In the genomic region with DNA sequence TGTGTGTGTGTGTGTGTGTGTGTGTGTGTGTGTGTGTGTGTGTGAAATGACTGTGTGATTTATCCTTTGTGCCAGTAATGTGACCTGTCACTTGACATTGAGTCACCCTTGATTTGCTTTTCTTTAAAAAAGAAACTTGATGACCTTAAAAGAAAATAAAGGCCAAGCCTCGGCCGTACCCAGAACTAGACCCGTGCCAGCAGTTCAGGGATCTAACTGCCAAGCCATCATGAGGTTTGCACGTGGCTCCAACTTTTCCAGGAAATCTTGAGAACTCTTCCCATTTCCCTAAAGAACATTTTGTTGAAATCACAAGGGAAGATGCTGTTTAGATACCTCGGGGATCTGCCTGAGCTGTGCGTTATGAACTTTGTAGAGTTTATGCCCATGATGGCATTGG, we compare ENCODE assay signal across 23 mouse cellular contexts. TPM values are rescaled to one million over a fixed set of nuclear protein-coding genes. Genes with fewer than 3 reads are reported as not detected.
DNase-seq lines count a peak whose midpoint lies in the region; ATAC-seq and TF ChIP-seq lines count a peak whose summit lies in the region.
"Had no signal": no experiment of that assay in that cellular context is flagged by ENCODE, and none has a peak within 500 bp of the region (broad histone marks: within the 10 kb centered on the region; RNA-seq: fewer than 3 reads in every experiment).

No protein-coding gene starts in this region.

- no peak overlapping the region for H3K9ac ChIP-seq in heart, adult 2 months (ENCODE audit: low read depth, low read length)
- no peak overlapping the region for H3K9ac ChIP-seq in midbrain, embryonic 11.5 days (ENCODE audit: low read length)
- no peak overlapping the region for H3K9ac ChIP-seq in midbrain, postnatal 0 days (replicated peaks; ENCODE audit: low read length, poor library complexity, severe bottlenecking)
- H3K9ac ChIP-seq: forebrain, embryonic 13.5 days; hindbrain, embryonic 12.5 days; hindbrain, embryonic 15.5 days had no signal

- H3K36me3 ChIP-seq in heart, adult 2 months (ENCODE audit: control insufficient read depth, insufficient read depth, low read length): peaks cover 3% of the 10 kb centered on the region; the same call in 1 of the 2 replicates
- no peaks in the 10 kb centered on the region for H3K36me3 ChIP-seq in midbrain, embryonic 11.5 days (ENCODE audit: control insufficient read depth, insufficient read depth, low read length)
- H3K36me3 ChIP-seq in midbrain, postnatal 0 days (ENCODE audit: insufficient read depth, low read length): no peaks in the 10 kb centered on the region
- H3K36me3 ChIP-seq: forebrain, embryonic 10.5 days; G1E; hindbrain, embryonic 12.5 days; hindbrain, embryonic 15.5 days had no signal

- 39% methylated on average over 6 of the region's 6 CpGs for WGBS in heart, adult 2 months
- WGBS in midbrain, embryonic 11.5 days: 88% methylated on average over 6 of the region's 6 CpGs
- WGBS in midbrain, postnatal 0 days: 82% methylated on average over 6 of the region's 6 CpGs

- no peaks in the 10 kb centered on the region for H3K9me3 ChIP-seq in midbrain, embryonic 11.5 days (ENCODE audit: control insufficient read depth, low read length)
- no peaks in the 10 kb centered on the region for H3K9me3 ChIP-seq in midbrain, postnatal 0 days (ENCODE audit: low read length)
- H3K9me3 ChIP-seq: forebrain, embryonic 10.5 days; forebrain, embryonic 13.5 days; G1E; hindbrain, embryonic 12.5 days; hindbrain, embryonic 15.5 days had no signal

- H3K79me2 ChIP-seq in heart, adult 2 months (replicated peaks; ENCODE audit: control insufficient read depth, insufficient read depth, low read length): no peaks in the 10 kb centered on the region; the same call in 1 of the 2 replicates

- TF ChIP-seq CTCF in heart, adult 2 months (IDR thresholded peaks at IDR 0.05): no peak
- TF ChIP-seq CTCF in midbrain, postnatal 0 days (IDR thresholded peaks at IDR 0.05): no peak

- no peak for TF ChIP-seq POLR2A in heart, adult 2 months (IDR thresholded peaks at IDR 0.05; ENCODE audit: insufficient read depth, low read depth, low read length)

- H3K4me2 ChIP-seq in midbrain, embryonic 11.5 days: no peak overlapping the region
- no peak overlapping the region for H3K4me2 ChIP-seq in midbrain, postnatal 0 days (ENCODE audit: low read depth, low read length, poor library complexity, severe bottlenecking)
- H3K4me2 ChIP-seq: forebrain, embryonic 13.5 days; heart, embryonic 11.5 days; hindbrain, embryonic 12.5 days; hindbrain, embryonic 15.5 days had no signal

- peaks cover 5% of the 10 kb centered on the region for H3K4me1 ChIP-seq in heart, adult 2 months (ENCODE audit: control insufficient read depth, insufficient read depth, low read length)
- H3K4me1 ChIP-seq in midbrain, embryonic 11.5 days (ENCODE audit: control insufficient read depth, insufficient read depth, low read length): no peaks in the 10 kb centered on the region
- H3K4me1 ChIP-seq in midbrain, postnatal 0 days (ENCODE audit: insufficient read depth, low read length): no peaks in the 10 kb centered on the region
- H3K4me1 ChIP-seq: forebrain, embryonic 13.5 days; hindbrain, embryonic 12.5 days; hindbrain, embryonic 15.5 days had no signal

- intact Hi-C loops in heart, adult 2 months (cut with DNase I): no loop called here

- TF ChIP-seq EP300 in heart, adult 2 months (IDR thresholded peaks at IDR 0.05; ENCODE audit: insufficient read depth, low read depth, low read length): no peak

- H3K27ac ChIP-seq in heart, adult 2 months: peak overlapping the region; percentile 23; the same call in 1 of the 2 replicates
- H3K27ac ChIP-seq in midbrain, embryonic 11.5 days (ENCODE audit: low read depth, low read length): no peak overlapping the region
- H3K27ac ChIP-seq in midbrain, postnatal 0 days (ENCODE audit: low read depth, low read length): no peak overlapping the region
- H3K27ac ChIP-seq: forebrain, embryonic 10.5 days; forebrain, embryonic 13.5 days; hindbrain, embryonic 12.5 days; hindbrain, embryonic 15.5 days had no signal

- H3K4me3 ChIP-seq in heart, adult 2 months: no peak overlapping the region
- H3K4me3 ChIP-seq in midbrain, embryonic 11.5 days (ENCODE audit: low read depth, low read length): no peak overlapping the region
- H3K4me3 ChIP-seq in midbrain, postnatal 0 days (ENCODE audit: low read depth, low read length): no peak overlapping the region
- H3K4me3 ChIP-seq: forebrain, embryonic 10.5 days; forebrain, embryonic 13.5 days; hindbrain, embryonic 12.5 days; hindbrain, embryonic 15.5 days had no signal

- no peaks in the 10 kb centered on the region for H3K27me3 ChIP-seq in heart, adult 2 months (ENCODE audit: control insufficient read depth, insufficient read depth, low read length)
- no peaks in the 10 kb centered on the region for H3K27me3 ChIP-seq in midbrain, embryonic 11.5 days (ENCODE audit: control insufficient read depth, insufficient read depth, low read length)
- H3K27me3 ChIP-seq in midbrain, postnatal 0 days (ENCODE audit: insufficient read depth, low read length): no peaks in the 10 kb centered on the region
- H3K27me3 ChIP-seq: CH12.LX; forebrain, embryonic 13.5 days; hindbrain, embryonic 12.5 days; hindbrain, embryonic 15.5 days; Patski had no signal

- peak; percentile 63 for DNase-seq in adrenal gland, postnatal 10 days
- no peak for DNase-seq in adrenal gland, adult 8-10 months
- DNase-seq in heart, adult 2 months: peak in 1 of 2 experiments; percentile 6
- no peak for DNase-seq in heart, adult 8-10 months (ENCODE audit: low spot score)
- DNase-seq in midbrain, embryonic 11.5 days (ENCODE audit: low spot score, missing footprints): peak; percentile 69
- DNase-seq in midbrain, postnatal 0 days (ENCODE audit: low spot score): no peak
- no peak for DNase-seq in c-Kit-positive CD71-positive TER-119-positive erythroid progenitor cells, embryonic 14.5 days (ENCODE audit: low spot score)
- DNase-seq: B cell, adult 2 months; cerebellum, adult 18-20 months; cerebellum, adult 9-10 months; cerebellum, postnatal 14 days; gastrocnemius, postnatal 25 days; heart, adult 18-20 months had no signal

- ATAC-seq in midbrain, embryonic 11.5 days (ENCODE audit: low FRiP score): no peak
- ATAC-seq in midbrain, postnatal 0 days (ENCODE audit: low FRiP score): no peak
- ATAC-seq: forebrain, embryonic 13.5 days; forebrain, embryonic 16.5 days; intestine, postnatal 0 days; Patski had no signal

RNA-seq across cellular contexts. Expression of a gene that starts 15.1 kb away (rescaled TPM):
- 100 to 1,000 TPM; 113 to 138 TPM for total RNA-seq in adrenal gland, postnatal 10 days (2021)
- total RNA-seq in adrenal gland, adult 8-10 months (2022): 10 to 100 TPM; 68.9 to 85.3 (median 72.7) TPM
- 100 to 1,000 TPM; 205 to 251 TPM for total RNA-seq in heart, adult 2 months (2021)
- polyA plus RNA-seq in heart, adult 2 months (2012; rRNA removed): 105 and 141 TPM in 2 replicates
- total RNA-seq in heart, adult 8-10 months (2022): 100 to 1,000 TPM; 231 to 252 (median 245) TPM
- 1.6 and 1.7 TPM in 2 replicates for polyA plus RNA-seq in midbrain, embryonic 11.5 days (2014; fragmentation: Nextera tagmentation; extraction: Ambion mirVana)
- total RNA-seq in midbrain, postnatal 0 days (2014; rRNA removed): 2.0 and 2.7 TPM in 2 replicates
- 5.6 and 6.5 TPM in 2 replicates for polyA plus RNA-seq in midbrain, postnatal 0 days (2015; fragmentation: Nextera tagmentation; extraction: Ambion mirVana)

RNA-seq across cellular contexts. Expression of a gene that starts 31.2 kb away (rescaled TPM):
- total RNA-seq in adrenal gland, postnatal 10 days (2021): 10 to 100 TPM; 11.4 to 13.3 TPM
- 1 to 10 TPM; 2.4 to 3.1 (median 2.8) TPM for total RNA-seq in adrenal gland, adult 8-10 months (2022)
- total RNA-seq in heart, adult 2 months (2021): 10 to 100 TPM; 27.1 to 32.1 TPM
- 24.4 and 28.3 TPM in 2 replicates for polyA plus RNA-seq in heart, adult 2 months (2012; rRNA removed)
- total RNA-seq in heart, adult 8-10 months (2022): 10 to 100 TPM; 21.5 to 30.1 (median 24.2) TPM
- 30.0 and 35.1 TPM in 2 replicates for polyA plus RNA-seq in midbrain, embryonic 11.5 days (2014; fragmentation: Nextera tagmentation; extraction: Ambion mirVana)
- 7.9 and 9.4 TPM in 2 replicates for total RNA-seq in midbrain, postnatal 0 days (2014; rRNA removed)
- 6.7 and 8.0 TPM in 2 replicates for polyA plus RNA-seq in midbrain, postnatal 0 days (2015; fragmentation: Nextera tagmentation; extraction: Ambion mirVana)

RNA-seq across cellular contexts. Expression of a gene that starts 33.4 kb away (rescaled TPM):
- 1 to 10 TPM; 6.3 to 8.6 TPM for total RNA-seq in adrenal gland, postnatal 10 days (2021)
- total RNA-seq in adrenal gland, adult 8-10 months (2022): 10 to 100 TPM in 3 of 4 experiments, 1 to 10 TPM in 1; 5.8 to 13.5 (median 11.7) TPM
- 1 to 10 TPM; 1.6 to 2.0 TPM for total RNA-seq in heart, adult 2 months (2021)
- 3.0 and 3.1 TPM in 2 replicates for polyA plus RNA-seq in heart, adult 2 months (2012; rRNA removed)
- total RNA-seq in heart, adult 8-10 months (2022): 1 to 10 TPM in 2 of 4 experiments, under 1 TPM in 2; 0.83 to 1.8 (median 0.97) TPM
- polyA plus RNA-seq in midbrain, embryonic 11.5 days (2014; fragmentation: Nextera tagmentation; extraction: Ambion mirVana): 13.8 and 14.0 TPM in 2 replicates
- 6.3 and 6.4 TPM in 2 replicates for total RNA-seq in midbrain, postnatal 0 days (2014; rRNA removed)
- 6.1 and 7.4 TPM in 2 replicates for polyA plus RNA-seq in midbrain, postnatal 0 days (2015; fragmentation: Nextera tagmentation; extraction: Ambion mirVana)

Comparison
In these comparisons a context has a peak if more than half of its experiments do, and no peak if none do; other contexts are left out.
1. DNase-seq: peak in adrenal gland, postnatal 10 days (single experiment) and midbrain, embryonic 11.5 days (single experiment); none in adrenal gland, adult 8-10 months (single experiment), heart, adult 8-10 months (single experiment), midbrain, postnatal 0 days (single experiment) and c-Kit-positive CD71-positive TER-119-positive erythroid progenitor cells, embryonic 14.5 days (single experiment).
2. RNA of a gene that starts 15.1 kb away (total RNA-seq): 205 to 251 TPM in heart, adult 2 months, 231 to 252 TPM in heart, adult 8-10 months, 113 to 138 TPM in adrenal gland, postnatal 10 days and 68.9 to 85.3 TPM in adrenal gland, adult 8-10 months; 2.0 to 2.7 TPM in midbrain, postnatal 0 days; every median in the first group is over 10 times any median in the second.